Mouse (Mus musculus) spleen, postnatal 14 days (tissue): ENCODE measurements around the gene Gab2.

Source experiments
- DNase-seq, 2 experiments: peaks; one replicate each; pipeline ENCODE4 v3.0.0; 2021 to 2022; ENCODE audit warnings: low spot score in 2 of 2

Gene Gab2

DNA sequence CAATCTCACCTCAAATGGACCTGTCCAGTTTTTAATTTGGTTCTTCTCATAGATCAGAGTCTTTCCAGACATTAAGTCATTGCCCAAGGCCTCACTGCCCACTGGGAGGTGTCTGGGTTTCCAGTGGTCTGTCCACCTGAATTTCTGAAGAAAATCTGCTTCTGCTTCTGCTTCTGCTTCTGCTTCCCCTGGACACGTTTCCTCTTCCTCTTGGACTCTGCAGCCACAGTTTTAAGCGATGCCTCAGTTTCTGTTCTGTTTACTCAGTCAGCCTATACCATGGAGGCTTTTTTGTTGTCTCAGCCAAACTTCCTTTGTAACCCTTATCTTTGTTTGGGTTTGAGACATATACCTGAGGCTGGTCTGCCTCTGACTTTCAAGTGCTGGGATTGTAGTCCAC, 170.3 kb downstream of the Gab2 start:
- no peak for DNase-seq

GRCm38 (mm10) chr7:97262541-97262940, 181.2 kb downstream of the Gab2 start:
- no peak for DNase-seq

DNA sequence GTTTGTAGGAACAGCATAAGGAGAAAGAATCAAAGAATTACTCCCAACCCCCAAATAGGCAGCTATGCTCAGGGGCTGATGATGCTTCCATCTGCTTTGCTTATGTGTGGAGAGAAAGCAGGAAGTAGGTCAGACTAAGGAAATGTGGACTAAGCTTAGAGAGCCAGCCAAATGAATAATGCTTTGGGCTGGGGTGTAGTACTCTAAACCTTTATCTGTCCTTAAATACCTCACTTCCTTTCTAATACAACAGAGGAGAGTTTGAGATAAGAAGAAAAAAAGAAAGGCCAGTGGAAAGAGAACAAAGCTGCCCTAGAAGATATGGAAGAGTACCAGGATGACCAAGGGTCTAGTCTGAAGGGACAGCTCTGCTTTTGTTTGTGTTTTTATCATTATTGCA, 189.0 kb downstream of the Gab2 start:
- DNase-seq, result no peak

DNA sequence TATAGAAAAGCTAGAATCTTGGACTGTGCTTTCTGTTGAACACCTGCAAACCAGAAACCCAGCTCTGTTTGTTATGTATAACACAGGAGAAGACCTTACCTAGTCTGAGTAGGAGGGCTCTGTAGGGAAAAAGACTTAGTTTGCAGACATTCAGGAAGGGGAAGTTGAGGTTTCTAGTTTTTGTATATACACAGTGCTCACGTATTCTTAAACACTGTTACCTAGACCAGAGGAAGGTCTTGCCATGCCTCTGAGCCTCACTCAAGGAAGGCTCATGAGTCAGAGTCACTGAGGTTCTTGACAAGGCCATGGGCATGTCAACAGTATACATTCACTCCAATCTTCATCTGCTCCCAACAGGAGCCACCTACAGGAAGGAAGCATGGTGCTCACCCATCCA, 189.7 kb downstream of the Gab2 start:
- no peak for DNase-seq

DNA sequence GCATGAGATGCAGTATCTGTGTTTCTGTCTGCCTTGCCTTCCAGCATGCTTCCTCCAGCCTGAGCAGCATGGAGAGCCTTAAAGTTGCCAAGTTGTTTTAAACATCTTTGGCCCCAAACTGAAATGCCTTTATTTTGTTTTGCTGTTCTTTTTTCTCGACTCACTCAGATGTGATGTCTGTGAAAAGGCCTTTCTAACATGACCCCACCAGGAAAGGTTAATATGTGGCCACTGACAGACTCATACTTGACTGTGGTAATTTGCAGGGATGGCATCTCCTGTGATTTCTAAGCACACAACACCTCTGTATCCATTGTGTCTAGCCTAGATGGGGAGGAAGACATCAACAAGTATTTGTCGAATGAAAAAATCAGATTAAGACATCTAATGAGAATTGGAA, 215.6 kb downstream of the Gab2 start:
- DNase-seq, result no peak

DNA sequence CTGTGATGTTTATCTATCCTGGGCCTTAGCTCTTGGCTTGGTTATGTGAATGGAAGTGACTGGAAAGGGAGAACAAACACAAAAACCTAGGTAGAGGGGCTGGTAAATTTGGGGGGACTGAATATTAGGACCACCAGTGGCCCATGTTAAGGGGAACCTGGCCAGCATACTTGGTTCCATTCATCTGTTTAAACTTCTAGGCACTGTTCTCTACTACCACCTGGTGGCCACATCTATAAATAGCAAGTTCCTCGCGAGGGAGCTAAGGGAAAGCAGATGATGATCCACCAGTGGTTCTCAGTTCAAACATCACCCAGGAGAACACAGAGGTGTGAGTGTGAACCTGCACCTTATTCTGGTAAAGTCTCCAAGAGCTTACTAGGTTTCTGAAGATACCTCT, 216.1 kb downstream of the Gab2 start:
- peak in 1 of 2 experiments; percentile 33 for DNase-seq

GRCm38 (mm10) chr7:97298279-97298678, 216.9 kb downstream of the Gab2 start:
- DNase-seq, result no peak

GRCm38 (mm10) chr7:97298943-97299342, 217.6 kb downstream of the Gab2 start:
- no peak for DNase-seq

DNA sequence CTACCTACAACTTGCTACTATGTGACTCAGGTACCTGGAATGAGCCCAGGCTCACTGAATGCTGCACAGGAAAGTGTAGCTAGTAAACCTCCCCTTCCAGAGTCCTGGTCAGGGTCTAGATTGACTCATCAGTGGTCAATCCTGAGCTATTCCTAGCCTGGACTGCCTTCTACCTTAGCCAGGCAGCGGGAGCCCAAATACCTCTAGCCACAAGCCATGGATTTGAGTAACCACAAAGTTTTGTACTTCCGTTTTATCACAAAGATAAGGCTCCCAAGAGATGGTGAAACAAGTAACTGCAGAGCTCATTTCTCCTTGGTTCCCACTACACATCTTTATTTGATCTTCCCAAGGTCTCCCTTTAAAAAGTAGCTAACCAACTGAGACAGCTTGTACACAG, 219.5 kb downstream of the Gab2 start:
- no peak for DNase-seq

DNA sequence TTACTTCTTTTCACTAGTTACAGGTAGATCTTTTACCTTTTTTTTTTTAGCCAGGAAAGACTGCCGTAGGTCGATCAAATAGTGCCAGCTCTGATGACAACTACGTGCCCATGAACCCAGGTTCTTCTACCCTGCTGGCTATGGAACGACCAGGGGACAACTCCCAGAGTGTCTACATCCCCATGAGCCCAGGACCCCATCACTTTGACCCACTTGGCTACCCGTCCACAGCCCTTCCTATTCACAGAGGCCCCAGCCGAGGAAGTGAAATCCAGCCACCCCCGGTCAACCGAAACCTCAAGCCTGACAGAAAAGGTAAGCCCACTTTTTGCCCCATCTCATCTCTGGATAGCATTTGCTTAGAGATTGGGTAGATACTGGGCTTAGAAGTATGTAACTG, 219.9 kb downstream of the Gab2 start:
- DNase-seq, result no peak

GRCm38 (mm10) chr7:97302261-97302660, 220.9 kb downstream of the Gab2 start:
- DNase-seq, result no peak

DNA sequence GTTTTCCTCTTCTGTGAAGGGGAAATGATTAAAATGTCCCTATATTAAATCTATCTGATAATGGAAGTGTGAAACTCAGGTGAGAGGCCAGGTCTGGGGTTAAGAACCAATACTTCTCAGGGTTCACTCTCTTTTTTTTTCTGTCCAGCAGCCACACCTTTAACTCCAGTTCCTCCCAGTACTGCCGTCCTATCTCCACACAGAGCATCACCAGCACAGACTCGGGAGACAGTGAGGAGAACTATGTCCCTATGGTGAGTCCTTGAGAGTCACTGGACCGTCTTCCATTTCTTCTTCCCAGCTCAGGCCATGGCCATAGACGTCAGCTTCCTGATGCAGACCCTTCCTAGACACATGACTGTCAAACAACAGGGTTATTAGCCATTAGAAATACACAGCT, 221.5 kb downstream of the Gab2 start:
- no peak for DNase-seq

- DNase-seq, result no peak
Observed at GRCm38 (mm10) chr7:97303614-97304013, 222.2 kb downstream of the Gab2 start.

GRCm38 (mm10) chr7:97304471-97304870, 223.1 kb downstream of the Gab2 start:
- no peak for DNase-seq

GRCm38 (mm10) chr7:97305206-97305605, 223.8 kb downstream of the Gab2 start:
- DNase-seq, result no peak

DNA sequence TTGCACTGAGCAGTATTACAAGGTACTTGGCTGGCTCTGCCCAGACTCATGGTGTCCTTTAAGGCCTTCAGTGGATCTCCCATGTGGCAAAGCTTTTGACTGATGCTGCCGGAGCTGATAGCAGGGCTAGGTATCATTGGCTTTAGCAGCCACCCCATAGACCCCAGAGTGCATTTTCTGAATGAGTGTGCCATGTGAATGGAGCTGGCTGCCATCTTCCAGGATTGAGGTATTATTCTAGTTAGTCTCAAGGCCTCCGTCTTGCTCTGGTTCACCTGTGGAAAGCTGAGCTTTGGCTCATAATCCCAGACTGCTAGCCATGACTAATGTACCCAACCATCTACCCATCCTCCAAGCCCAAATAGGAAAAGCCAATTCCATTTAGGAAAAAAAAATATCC, 225.4 kb downstream of the Gab2 start:
- no peak for DNase-seq

GRCm38 (mm10) chr7:97307546-97307945, 226.2 kb downstream of the Gab2 start:
- no peak for DNase-seq

DNA sequence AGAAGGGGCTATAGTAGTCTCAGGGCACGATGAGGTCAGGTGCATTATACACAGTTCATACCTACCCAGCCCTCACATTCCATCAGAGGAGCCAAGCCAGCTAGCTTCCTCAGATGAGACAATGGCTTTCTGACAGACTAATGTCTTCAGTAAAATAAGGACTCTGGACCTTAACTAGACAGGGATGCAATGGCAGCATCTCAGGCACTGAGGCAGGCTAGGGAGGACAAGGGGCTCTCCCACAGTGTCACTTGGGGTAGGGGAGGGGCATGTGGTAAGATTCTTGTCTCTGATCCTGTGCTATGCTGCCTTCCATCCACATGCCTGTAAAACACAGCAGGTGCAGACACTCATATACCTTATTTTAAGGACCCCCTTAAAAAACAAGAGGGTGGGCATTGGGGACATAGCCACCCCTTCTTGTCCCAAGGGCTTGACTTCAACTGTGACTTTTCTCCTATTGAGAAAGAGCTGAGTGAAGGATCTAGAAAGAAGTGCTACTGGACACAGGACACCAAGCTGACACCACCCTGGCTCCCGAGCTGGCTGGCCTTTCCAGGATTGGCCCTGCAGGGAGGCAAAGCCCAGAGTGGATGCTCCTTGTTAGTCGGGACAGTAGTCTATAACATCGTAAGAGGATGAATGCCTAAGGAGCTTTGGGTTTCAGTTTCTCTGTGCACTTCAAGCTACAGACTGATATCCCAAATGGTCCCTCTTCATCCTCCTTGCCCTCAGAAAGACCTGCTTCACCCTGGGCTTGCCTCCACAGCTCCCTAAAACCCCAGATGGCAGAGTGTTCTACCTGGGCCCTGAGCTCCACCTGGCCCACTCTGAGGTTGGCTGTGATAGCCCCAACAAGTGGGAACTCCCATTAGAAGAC, 228.3 kb downstream of the Gab2 start:
- DNase-seq, result no peak

GRCm38 (mm10) chr7:97310341-97310635, 228.9 kb downstream of the Gab2 start:
- DNase-seq, result no peak

GRCm38 (mm10) chr7:97311620-97312019, 230.2 kb downstream of the Gab2 start:
- DNase-seq, result no peak

DNA sequence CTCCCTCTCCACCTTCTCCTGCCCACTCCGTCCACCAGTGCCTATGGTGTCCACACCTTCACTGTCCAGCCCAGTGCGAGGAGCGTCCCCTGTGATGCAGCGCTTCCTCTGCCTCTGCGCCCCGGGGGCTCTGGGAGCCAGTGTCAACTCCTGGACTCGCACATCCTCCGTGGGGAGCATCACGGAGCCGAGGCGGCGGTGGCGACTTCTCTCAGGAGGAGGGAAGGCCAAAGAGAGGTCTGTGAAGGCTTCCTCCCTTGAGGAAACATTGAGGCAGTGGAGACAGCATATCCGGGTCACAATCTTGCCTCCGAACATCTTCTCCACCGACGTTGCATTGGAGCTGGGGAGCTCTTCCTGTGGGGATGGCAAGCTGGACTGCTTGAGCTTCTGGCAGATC, 230.8 kb downstream of the Gab2 start:
- DNase-seq, result no peak

DNA sequence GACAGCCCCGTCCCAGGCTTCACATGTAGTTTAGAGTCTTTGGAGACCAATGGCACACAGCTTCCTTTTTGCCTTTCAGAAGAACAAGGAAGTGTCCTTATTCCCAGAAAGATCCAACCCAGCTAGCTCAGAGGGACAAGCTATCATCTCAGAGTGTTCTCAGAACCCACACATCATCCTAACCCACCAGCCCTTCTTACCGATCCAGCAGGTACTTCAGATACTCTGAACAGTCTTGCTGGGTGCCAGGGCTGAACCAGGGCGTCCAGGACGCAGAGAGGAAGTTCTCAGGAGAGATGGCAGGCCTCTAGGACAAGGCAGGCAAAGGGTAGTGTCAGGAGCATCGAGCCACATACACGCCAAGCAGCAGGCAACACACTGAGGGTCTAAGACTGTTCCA, 231.5 kb downstream of the Gab2 start:
- no peak for DNase-seq

DNA sequence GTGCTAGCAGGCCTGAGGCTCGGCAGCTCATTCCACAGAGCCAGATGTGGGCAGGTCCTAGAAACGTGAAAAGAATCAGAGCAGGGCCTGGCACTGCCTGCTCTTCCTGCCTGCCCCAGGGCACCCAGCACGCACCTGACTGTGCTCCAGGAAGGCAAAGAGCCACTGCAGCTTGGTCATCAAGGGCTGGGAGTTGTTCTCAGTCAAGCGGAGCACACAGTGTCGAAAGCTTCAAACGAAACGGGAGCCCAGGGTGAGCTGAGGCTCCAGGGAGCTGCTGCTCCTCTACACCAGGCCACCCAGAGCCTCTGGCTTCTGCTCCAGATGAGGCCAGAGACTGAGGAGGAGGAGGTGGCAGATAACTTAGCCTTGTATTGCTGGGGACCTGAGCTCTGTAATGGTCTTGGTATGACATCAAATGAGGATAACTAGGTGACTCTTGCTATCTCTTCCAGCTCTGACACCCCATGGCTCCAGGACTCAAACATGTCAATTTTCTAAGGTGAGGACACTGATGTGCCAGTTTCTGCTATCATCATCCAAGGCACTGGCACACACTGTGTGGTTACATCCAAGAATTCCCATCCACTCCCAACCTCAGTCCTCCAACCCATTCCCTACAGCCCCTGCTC, 232.1 kb downstream of the Gab2 start:
- no peak for DNase-seq

- no peak for DNase-seq
Observed at GRCm38 (mm10) chr7:97314646-97315045, 233.3 kb downstream of the Gab2 start.
